Mouse (Mus musculus) neutrophil, adult 59 days (primary cell): Measurements from ENCODE around the gene Olfr832. TPM values are rescaled to one million over a fixed set of nuclear protein-coding genes. Genes with fewer than 3 reads are reported as not detected.

Experiments used
- total RNA-seq, 2 experiments: library from RNA; stranded (reverse); gene quantifications; 1 replicate in 1 of 2; 2 replicates in 1 of 2; pipeline ENCODE4 v1.2.4; 2023

Olfr832 gene
- total RNA-seq, result not detected

DNA sequence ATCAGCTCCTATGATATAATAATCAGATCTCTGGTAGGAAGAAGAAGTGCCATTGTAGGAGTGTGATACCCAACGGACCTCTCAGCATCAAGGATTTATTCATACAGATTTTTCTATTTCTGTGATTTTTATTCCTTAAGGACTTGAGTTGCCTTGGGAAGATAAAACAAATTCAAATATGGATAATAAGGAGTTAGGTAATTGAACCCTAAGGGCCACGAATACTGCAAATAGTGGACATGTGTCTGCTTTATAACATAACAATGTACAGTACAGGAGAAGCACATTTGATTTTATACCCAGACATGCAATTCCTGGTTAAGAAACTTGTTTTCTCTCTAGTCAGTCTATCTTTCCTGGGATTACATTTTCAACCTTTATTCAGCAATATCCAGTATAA is at the start of gene Olfr832:
Gene Olfr832, plus strand, starts transcription at position 301 of the 400 bp plus-strand sequence.

DNA sequence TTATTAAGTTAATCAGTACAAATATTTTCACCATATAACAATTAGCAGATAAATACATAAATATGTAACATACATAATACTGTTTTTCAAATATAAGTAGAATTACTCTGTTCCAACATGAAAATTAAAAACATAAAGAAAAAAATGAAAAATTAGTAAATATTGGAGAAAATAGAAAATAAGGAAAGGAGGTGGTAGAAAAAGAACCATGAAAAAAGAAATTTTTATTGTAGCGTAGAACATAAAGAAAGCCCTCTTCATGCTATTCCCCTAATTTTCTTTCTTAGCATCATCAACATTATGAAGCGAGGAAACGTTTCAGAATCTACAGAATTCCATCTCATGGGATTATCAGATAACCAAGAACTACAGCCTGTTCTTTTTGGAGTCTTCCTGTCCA is 50.8 kb downstream of the Olfr832 start, which contains the start of gene Olfr834:
Gene Olfr834, plus strand, starts transcription at position 301 of the 400 bp plus-strand sequence.

Other genes with a start within 250 kb of the Olfr832 start
- not detected for gene Olfr24, start 173.1 kb upstream of the Olfr832 start, total RNA-seq
- gene Olfr828, start 117.6 kb upstream of the Olfr832 start, total RNA-seq, result not detected
- gene Olfr829, start 82.2 kb upstream of the Olfr832 start, total RNA-seq, result not detected
- not detected for gene Olfr830, start 62.4 kb upstream of the Olfr832 start, total RNA-seq
- not detected for gene Olfr834, start 50.9 kb downstream of the Olfr832 start, total RNA-seq
- not detected for gene Olfr835, start 95.6 kb downstream of the Olfr832 start, total RNA-seq
- not detected for gene Olfr836, start 183.3 kb downstream of the Olfr832 start, total RNA-seq
- not detected for gene Olfr837, start 199.2 kb downstream of the Olfr832 start, total RNA-seq
- not detected for gene Olfr839-ps1, start 240.2 kb downstream of the Olfr832 start, total RNA-seq